Mouse (Mus musculus) lung, postnatal 0 days (tissue): ENCODE results near the gene Grin2b.

ENCODE experiments used
- CTCF ChIP-seq: IDR thresholded peaks from 2 replicates; pipeline ENCODE4 v1.5.1; 2016; ENCODE audit warnings: antibody characterized with exemption, mild to moderate bottlenecking
- EP300 ChIP-seq: IDR thresholded peaks from 2 replicates; pipeline ENCODE4 v1.6.1; 2016; ENCODE audit warnings: antibody characterized with exemption, mild to moderate bottlenecking, control low read depth

GRCm38 (mm10) chr6:135813755-135814154, 359.6 kb downstream of the Grin2b start:
- TF ChIP-seq CTCF: no peak
- no peak for TF ChIP-seq EP300
